Mouse (Mus musculus) lung, postnatal 14 days (tissue): Measurements from ENCODE around the gene Gch1.

ENCODE experiments used
- DNase-seq: peaks from one replicate; pipeline ENCODE4 v3.0.0; 2021

Gch1 gene

GRCm38 (mm10) chr14:47205270-47205972, 16.2 kb upstream of the Gch1 start:
- no peak for DNase-seq

GRCm38 (mm10) chr14:47197340-47197739, 8.1 kb upstream of the Gch1 start:
- DNase-seq: no peak

GRCm38 (mm10) chr14:47196711-47197110, 7.5 kb upstream of the Gch1 start:
- DNase-seq: no peak

GRCm38 (mm10) chr14:47194096-47194495, 4.9 kb upstream of the Gch1 start:
- DNase-seq: no peak

- no peak for DNase-seq
Observed at GRCm38 (mm10) chr14:47193506-47193905, 4.3 kb upstream of the Gch1 start.

- no peak for DNase-seq
Observed at GRCm38 (mm10) chr14:47191861-47192260, 2.6 kb upstream of the Gch1 start.

- DNase-seq: no peak
Observed at GRCm38 (mm10) chr14:47190626-47191025, 1.4 kb upstream of the Gch1 start.

- DNase-seq: no peak
Observed at GRCm38 (mm10) chr14:47189635-47189955, 382 bp upstream of the Gch1 start.

GRCm38 (mm10) chr14:47188475-47188847, 752 bp downstream of the Gch1 start:
- no peak for DNase-seq

GRCm38 (mm10) chr14:47187666-47188360, 1.4 kb downstream of the Gch1 start:
- no peak for DNase-seq

- DNase-seq: no peak
Observed at GRCm38 (mm10) chr14:47187261-47187660, 2.0 kb downstream of the Gch1 start.

- no peak for DNase-seq
Observed at GRCm38 (mm10) chr14:47186561-47186960, 2.7 kb downstream of the Gch1 start.

- DNase-seq: peak; percentile 82
Observed at GRCm38 (mm10) chr14:47181497-47182290, 7.5 kb downstream of the Gch1 start.

GRCm38 (mm10) chr14:47178851-47179250, 10.4 kb downstream of the Gch1 start:
- no peak for DNase-seq

GRCm38 (mm10) chr14:47177846-47178414, 11.3 kb downstream of the Gch1 start:
- peak; percentile 57 for DNase-seq

GRCm38 (mm10) chr14:47176226-47176625, 13.0 kb downstream of the Gch1 start:
- no peak for DNase-seq

GRCm38 (mm10) chr14:47175136-47175535, 14.1 kb downstream of the Gch1 start:
- DNase-seq: no peak

GRCm38 (mm10) chr14:47172073-47172472, 17.1 kb downstream of the Gch1 start:
- no peak for DNase-seq

GRCm38 (mm10) chr14:47170499-47171109, 18.6 kb downstream of the Gch1 start:
- DNase-seq: no peak

GRCm38 (mm10) chr14:47169677-47170410, 19.4 kb downstream of the Gch1 start:
- DNase-seq: no peak

- DNase-seq: no peak
Observed at GRCm38 (mm10) chr14:47165741-47166140, 23.5 kb downstream of the Gch1 start.

GRCm38 (mm10) chr14:47165117-47165516, 24.1 kb downstream of the Gch1 start:
- DNase-seq: no peak
